Mouse (Mus musculus): Measurements from ENCODE around the gene Cnot1.
"Not testable (repeated sequence)": the region's sequence is repeated elsewhere in the genome, so short reads cannot be mapped to it uniquely, and the experiment has no call there.

GRCm38 (mm10) chr8:95825162-95825561 is 17.9 kb upstream of the Cnot1 start, which contains the start of gene Sap18b:
- not testable (repeated sequence) for TF ChIP-seq POLR2A (IDR thresholded peaks at IDR 0.05; ENCODE audit: borderline replicate concordance, extremely low read depth, low read depth, low read length); CTCF (IDR thresholded peaks at IDR 0.05; ENCODE audit: insufficient read depth, low read length)

All from lung, adult 2 months (tissue).